In genomic region chr15:100654271-100654670, GRCm38 (mm10) we compare ENCODE assay signal across 34 mouse cellular contexts. TPM values are rescaled to one million over a fixed set of nuclear protein-coding genes. Genes with fewer than 3 reads are reported as not detected.
"Had no signal": no experiment of that assay in that cellular context is flagged by ENCODE, and none has a peak within 500 bp of the region (broad histone marks: within the 10 kb centered on the region; RNA-seq: fewer than 3 reads in every experiment).

No protein-coding gene starts in this region.

- DNase-seq: heart, postnatal 10 days; heart, postnatal 14 days; heart, postnatal 36 days; heart, postnatal 4 days; kidney, adult 11 months; kidney, adult 18-20 months; kidney, adult 2 months; kidney, adult 8-10 months; kidney, adult 9 months; kidney, postnatal 10 days; kidney, postnatal 14 days; kidney, postnatal 25 days; kidney, postnatal 36 days; kidney, postnatal 4 days; layer of hippocampus, adult 9-11 months; layer of hippocampus, postnatal 36 days had no signal

- H3K9ac ChIP-seq: heart, embryonic 12.5 days; heart, embryonic 13.5 days; heart, embryonic 15.5 days; hindbrain, embryonic 12.5 days; hindbrain, embryonic 13.5 days; hindbrain, embryonic 14.5 days; hindbrain, embryonic 15.5 days; intestine, embryonic 15.5 days; kidney, embryonic 15.5 days had no signal

- H3K36me3 ChIP-seq: heart, embryonic 10.5 days; heart, embryonic 12.5 days; heart, embryonic 13.5 days; heart, embryonic 15.5 days; hindbrain, embryonic 10.5 days; hindbrain, embryonic 12.5 days; hindbrain, embryonic 13.5 days; hindbrain, embryonic 15.5 days; intestine, embryonic 15.5 days; kidney, embryonic 15.5 days had no signal

- ATAC-seq: hindbrain, embryonic 16.5 days; hindbrain, postnatal 0 days; inflammation-experienced regulatory T-cells, adult 6 months; intestine, embryonic 15.5 days had no signal

- H3K4me3 ChIP-seq: heart, embryonic 10.5 days; heart, embryonic 12.5 days; heart, embryonic 13.5 days; heart, embryonic 15.5 days; hindbrain, embryonic 10.5 days; hindbrain, embryonic 12.5 days; hindbrain, embryonic 13.5 days; hindbrain, embryonic 15.5 days; intestine, embryonic 15.5 days; kidney, embryonic 15.5 days; layer of hippocampus, adult 2 months; left cerebral cortex, adult 2 months had no signal

- H3K9me3 ChIP-seq: heart, embryonic 10.5 days; heart, embryonic 12.5 days; heart, embryonic 13.5 days; heart, embryonic 15.5 days; hindbrain, embryonic 10.5 days; hindbrain, embryonic 12.5 days; hindbrain, embryonic 13.5 days; hindbrain, embryonic 15.5 days; intestine, embryonic 15.5 days; kidney, embryonic 15.5 days had no signal

- H3K27ac ChIP-seq: heart, embryonic 10.5 days; heart, embryonic 13.5 days; heart, embryonic 15.5 days; hindbrain, embryonic 10.5 days; hindbrain, embryonic 12.5 days; hindbrain, embryonic 13.5 days; hindbrain, embryonic 14.5 days; hindbrain, embryonic 15.5 days; hindbrain, postnatal 0 days; intestine, embryonic 15.5 days; kidney, embryonic 15.5 days; kidney, postnatal 0 days; layer of hippocampus, adult 2 months; left cerebral cortex, adult 2 months had no signal

- H3K4me1 ChIP-seq: heart, embryonic 15.5 days; hindbrain, embryonic 12.5 days; hindbrain, embryonic 13.5 days; hindbrain, embryonic 15.5 days had no signal

- H3K4me2 ChIP-seq: heart, embryonic 11.5 days; heart, embryonic 12.5 days; heart, embryonic 13.5 days; heart, embryonic 15.5 days; hindbrain, embryonic 12.5 days; hindbrain, embryonic 13.5 days; hindbrain, embryonic 14.5 days; hindbrain, embryonic 15.5 days; intestine, embryonic 15.5 days; kidney, embryonic 15.5 days had no signal

- H3K27me3 ChIP-seq: heart, embryonic 12.5 days; heart, embryonic 13.5 days; heart, embryonic 15.5 days; hindbrain, embryonic 12.5 days; hindbrain, embryonic 13.5 days; hindbrain, embryonic 15.5 days; intestine, embryonic 15.5 days; kidney, embryonic 15.5 days had no signal

RNA-seq across cellular contexts. Expression of gene Cela1, which starts 33.5 kb away (rescaled TPM):
- total RNA-seq: heart, postnatal 4 days had no signal
